Mouse (Mus musculus) CH12.LX (cell line): ENCODE measurements at regions not wholly inside any gene's neighbourhood (a gene's known extent, or its start where the extent isn't known, plus 50 kb on each side); places are given as distances from the start of the nearest gene placed in this dataset.

ENCODE experiments used
- CHD2 ChIP-seq: IDR thresholded peaks from 2 replicates; pipeline ENCODE4 v1.6.1; 2011; ENCODE audit warnings: low read length, improper control_type of control experiment
- CTCF ChIP-seq, 2 experiments: IDR thresholded peaks in 1 of 2; conservative IDR thresholded peaks in 1 of 2; 2 replicates each; pipeline ENCODE4 v1.5.1; 2011 to 2012; ENCODE audit warnings: low read depth in 2 of 2, low read length in 2 of 2, improper control_type of control experiment in 1 of 2, inconsistent platforms in 1 of 2, mild to moderate bottlenecking in 1 of 2, moderate library complexity in 1 of 2
- JUN ChIP-seq: IDR thresholded peaks from 2 replicates; pipeline ENCODE4 v1.6.1; 2011; ENCODE audit warnings: low read depth, mild to moderate bottlenecking, low read length, improper control_type of control experiment, moderate library complexity; ENCODE audit not compliant: insufficient read depth
- ZNF384 ChIP-seq: IDR thresholded peaks from 2 replicates; pipeline ENCODE4 v1.6.1; 2012; ENCODE audit warnings: low read depth, low read length, improper control_type of control experiment, inconsistent platforms

DNA sequence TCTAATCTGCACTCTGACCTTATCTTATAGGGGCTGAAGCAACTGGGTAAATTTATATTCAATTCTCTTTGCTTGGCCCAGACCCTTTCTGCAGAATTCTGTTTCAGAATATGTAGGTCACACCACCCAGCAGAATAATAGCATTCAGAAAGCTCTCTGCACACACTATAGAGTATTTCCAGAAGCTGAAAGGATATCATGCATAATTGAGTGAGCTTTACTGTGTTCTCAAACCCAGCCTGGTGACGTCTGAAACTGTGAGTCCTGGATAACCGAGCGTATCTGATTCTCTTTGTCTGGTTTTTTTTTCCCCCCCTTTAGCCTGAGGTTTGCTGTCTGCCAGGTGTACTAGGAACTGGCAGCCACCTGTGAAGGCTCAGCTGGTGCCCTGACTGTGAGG is 94.4 kb upstream of the Nck2 start:
- TF ChIP-seq CTCF (conservative IDR thresholded peaks at IDR 0.05 in 1 of 2, IDR thresholded peaks at IDR 0.05 in 1 of 2; ENCODE audit: low read depth in 2 of 2, low read length in 2 of 2) (no peak), JUN (no peak), CHD2 (no peak), ZNF384 (no peak)
